Mouse (Mus musculus): ENCODE measurements around the gene Pou6f1. TPM values are rescaled to one million over a fixed set of nuclear protein-coding genes. Genes with fewer than 3 reads are reported as not detected.

The Pou6f1 gene
- polyA plus RNA-seq, 1 experiment from 2014 or later = 6.9 TPM

GRCm38 (mm10) chr15:100580108-100580507 lies 19.7 kb downstream of the Pou6f1 start:
- no peak for ATAC-seq (replicated peaks; ENCODE audit: low FRiP score, low TSS enrichment, low read depth)
- Histone ChIP-seq H3K4me3 (ENCODE audit: low read depth, low read length) (no peak overlapping the region), H3K4me1 (replicated peaks; ENCODE audit: control insufficient read depth, insufficient read depth, low read length) (no peaks in the 10 kb centered on the region; the same call in 1 of the 2 replicates), H3K36me3 (ENCODE audit: control insufficient read depth, insufficient read depth, low read length) (peaks cover 6% of the 10 kb centered on the region; the same call in 1 of the 2 replicates), H3K27ac (ENCODE audit: low read depth) (no peak overlapping the region), H3K9me3 (ENCODE audit: control insufficient read depth, low read length) (no peaks in the 10 kb centered on the region), H3K4me2 (ENCODE audit: low read length) (no peak overlapping the region), H3K27me3 (replicated peaks; ENCODE audit: control insufficient read depth, insufficient read depth, low read length) (no peaks in the 10 kb centered on the region), H3K9ac (ENCODE audit: low read length) (no peak overlapping the region)
- WGBS = 90% methylated on average over 10 of the region's 10 CpGs
- DNase-seq (ENCODE audit: low spot score) = no peak

- Histone ChIP-seq H3K27me3 (replicated peaks; ENCODE audit: control insufficient read depth, insufficient read depth, low read length) (no peaks in the 10 kb centered on the region), H3K9ac (ENCODE audit: low read length) (no peak overlapping the region), H3K4me3 (ENCODE audit: low read depth, low read length) (no peak overlapping the region), H3K4me2 (ENCODE audit: low read length) (no peak overlapping the region), H3K36me3 (ENCODE audit: control insufficient read depth, insufficient read depth, low read length) (peaks cover 6% of the 10 kb centered on the region; the same call in 1 of the 2 replicates), H3K4me1 (replicated peaks; ENCODE audit: control insufficient read depth, insufficient read depth, low read length) (peaks cover 17% of the 10 kb centered on the region), H3K27ac (ENCODE audit: low read depth) (no peak overlapping the region), H3K9me3 (ENCODE audit: control insufficient read depth, low read length) (no peaks in the 10 kb centered on the region)
- WGBS = 87% methylated on average over 16 of the region's 16 CpGs
- DNase-seq (ENCODE audit: low spot score) (no peak), ATAC-seq (replicated peaks; ENCODE audit: low FRiP score, low TSS enrichment, low read depth) (no peak)
Measured at GRCm38 (mm10) chr15:100577972-100578371, 21.8 kb downstream of the Pou6f1 start.

- DNase-seq (ENCODE audit: low spot score) (no peak), ATAC-seq (replicated peaks; ENCODE audit: low FRiP score, low TSS enrichment, low read depth) (no peak)
- Histone ChIP-seq H3K27me3 (replicated peaks; ENCODE audit: control insufficient read depth, insufficient read depth, low read length) (no peaks in the 10 kb centered on the region), H3K9me3 (ENCODE audit: control insufficient read depth, low read length) (no peaks in the 10 kb centered on the region), H3K9ac (ENCODE audit: low read length) (no peak overlapping the region), H3K36me3 (ENCODE audit: control insufficient read depth, insufficient read depth, low read length) (peaks cover 6% of the 10 kb centered on the region; the same call in 1 of the 2 replicates), H3K4me3 (ENCODE audit: low read depth, low read length) (no peak overlapping the region), H3K4me1 (replicated peaks; ENCODE audit: control insufficient read depth, insufficient read depth, low read length) (peaks cover 17% of the 10 kb centered on the region), H3K27ac (ENCODE audit: low read depth) (no peak overlapping the region), H3K4me2 (ENCODE audit: low read length) (no peak overlapping the region)
- WGBS = 88% methylated on average over 6 of the region's 6 CpGs
Measured at GRCm38 (mm10) chr15:100576810-100577209, 23.0 kb downstream of the Pou6f1 start.

GRCm38 (mm10) chr15:100576392-100576791 lies 23.4 kb downstream of the Pou6f1 start:
- no peak for ATAC-seq (replicated peaks; ENCODE audit: low FRiP score, low TSS enrichment, low read depth)
- 84% methylated on average over 6 of the region's 6 CpGs for WGBS
- no peak overlapping the region for H3K27ac ChIP-seq (ENCODE audit: low read depth)
- H3K4me3 ChIP-seq (ENCODE audit: low read depth, low read length) = no peak overlapping the region
- DNase-seq (ENCODE audit: low spot score) = no peak
- H3K4me2 ChIP-seq (ENCODE audit: low read length) = no peak overlapping the region
- peaks cover 17% of the 10 kb centered on the region for H3K4me1 ChIP-seq (replicated peaks; ENCODE audit: control insufficient read depth, insufficient read depth, low read length)
- no peaks in the 10 kb centered on the region for H3K9me3 ChIP-seq (ENCODE audit: control insufficient read depth, low read length)
- no peak overlapping the region for H3K9ac ChIP-seq (ENCODE audit: low read length)
- H3K36me3 ChIP-seq (ENCODE audit: control insufficient read depth, insufficient read depth, low read length) = peaks cover 6% of the 10 kb centered on the region; the same call in 1 of the 2 replicates
- no peaks in the 10 kb centered on the region for H3K27me3 ChIP-seq (replicated peaks; ENCODE audit: control insufficient read depth, insufficient read depth, low read length)

- no peak overlapping the region for H3K9ac ChIP-seq (ENCODE audit: low read length)
- DNase-seq (ENCODE audit: low spot score) = no peak
- H3K36me3 ChIP-seq (ENCODE audit: control insufficient read depth, insufficient read depth, low read length) = peaks cover 3% of the 10 kb centered on the region; the same call in 1 of the 2 replicates
- no peak for ATAC-seq (replicated peaks; ENCODE audit: low FRiP score, low TSS enrichment, low read depth)
- no peaks in the 10 kb centered on the region for H3K27me3 ChIP-seq (replicated peaks; ENCODE audit: control insufficient read depth, insufficient read depth, low read length)
- peaks cover 17% of the 10 kb centered on the region for H3K4me1 ChIP-seq (replicated peaks; ENCODE audit: control insufficient read depth, insufficient read depth, low read length)
- H3K27ac ChIP-seq (ENCODE audit: low read depth) = 0 out of 2 replicates have a peak overlapping the region, but pooled peaks have one; percentile 16
- H3K4me3 ChIP-seq (ENCODE audit: low read depth, low read length) = no peak overlapping the region
- no peak overlapping the region for H3K4me2 ChIP-seq (ENCODE audit: low read length)
- no peaks in the 10 kb centered on the region for H3K9me3 ChIP-seq (ENCODE audit: control insufficient read depth, low read length)
- 86% methylated on average over 12 of the region's 12 CpGs for WGBS
Measured at GRCm38 (mm10) chr15:100575366-100575765, 24.4 kb downstream of the Pou6f1 start.

GRCm38 (mm10) chr15:100574378-100574777 lies 25.4 kb downstream of the Pou6f1 start:
- Histone ChIP-seq H3K9me3 (ENCODE audit: control insufficient read depth, low read length) (no peaks in the 10 kb centered on the region), H3K4me2 (ENCODE audit: low read length) (no peak overlapping the region), H3K27me3 (replicated peaks; ENCODE audit: control insufficient read depth, insufficient read depth, low read length) (no peaks in the 10 kb centered on the region), H3K4me3 (ENCODE audit: low read depth, low read length) (no peak overlapping the region), H3K9ac (ENCODE audit: low read length) (no peak overlapping the region), H3K27ac (ENCODE audit: low read depth) (peak overlapping the region; percentile 49; the same call in 1 of the 2 replicates), H3K36me3 (ENCODE audit: control insufficient read depth, insufficient read depth, low read length) (no peaks in the 10 kb centered on the region), H3K4me1 (replicated peaks; ENCODE audit: control insufficient read depth, insufficient read depth, low read length) (peaks cover 17% of the 10 kb centered on the region)
- WGBS = 71% methylated on average over 2 of the region's 2 CpGs
- DNase-seq (ENCODE audit: low spot score) (no peak), ATAC-seq (replicated peaks; ENCODE audit: low FRiP score, low TSS enrichment, low read depth) (no peak)

GRCm38 (mm10) chr15:100573946-100574345 lies 25.8 kb downstream of the Pou6f1 start:
- Histone ChIP-seq H3K4me1 (replicated peaks; ENCODE audit: control insufficient read depth, insufficient read depth, low read length) (peaks cover 17% of the 10 kb centered on the region), H3K27me3 (replicated peaks; ENCODE audit: control insufficient read depth, insufficient read depth, low read length) (no peaks in the 10 kb centered on the region), H3K36me3 (ENCODE audit: control insufficient read depth, insufficient read depth, low read length) (no peaks in the 10 kb centered on the region), H3K4me2 (ENCODE audit: low read length) (no peak overlapping the region), H3K27ac (ENCODE audit: low read depth) (peak overlapping the region; percentile 49; the same call in 1 of the 2 replicates), H3K9ac (ENCODE audit: low read length) (no peak overlapping the region), H3K9me3 (ENCODE audit: control insufficient read depth, low read length) (no peaks in the 10 kb centered on the region), H3K4me3 (ENCODE audit: low read depth, low read length) (no peak overlapping the region)
- WGBS = 36% methylated on average over 6 of the region's 6 CpGs
- ATAC-seq (replicated peaks; ENCODE audit: low FRiP score, low TSS enrichment, low read depth) = peak; percentile 75; the same call in 1 of the 2 replicates
- DNase-seq (ENCODE audit: low spot score) = peak; percentile 54

GRCm38 (mm10) chr15:100569239-100569638 lies 30.5 kb downstream of the Pou6f1 start:
- 80% methylated on average over 3 of the region's 3 CpGs for WGBS
- H3K4me3 ChIP-seq (ENCODE audit: low read depth, low read length) = no peak overlapping the region
- H3K27ac ChIP-seq (ENCODE audit: low read depth) = no peak overlapping the region
- no peaks in the 10 kb centered on the region for H3K9me3 ChIP-seq (ENCODE audit: control insufficient read depth, low read length)
- no peak overlapping the region for H3K9ac ChIP-seq (ENCODE audit: low read length)
- ATAC-seq (replicated peaks; ENCODE audit: low FRiP score, low TSS enrichment, low read depth) = no peak
- DNase-seq (ENCODE audit: low spot score) = no peak
- no peaks in the 10 kb centered on the region for H3K27me3 ChIP-seq (replicated peaks; ENCODE audit: control insufficient read depth, insufficient read depth, low read length)
- H3K4me1 ChIP-seq (replicated peaks; ENCODE audit: control insufficient read depth, insufficient read depth, low read length) = peaks cover 9% of the 10 kb centered on the region; the same call in 1 of the 2 replicates
- H3K36me3 ChIP-seq (ENCODE audit: control insufficient read depth, insufficient read depth, low read length) = no peaks in the 10 kb centered on the region
- H3K4me2 ChIP-seq (ENCODE audit: low read length) = no peak overlapping the region

- Histone ChIP-seq H3K4me3 (ENCODE audit: low read depth, low read length) (no peak overlapping the region), H3K27ac (ENCODE audit: low read depth) (no peak overlapping the region), H3K27me3 (replicated peaks; ENCODE audit: control insufficient read depth, insufficient read depth, low read length) (no peaks in the 10 kb centered on the region), H3K4me1 (replicated peaks; ENCODE audit: control insufficient read depth, insufficient read depth, low read length) (no peaks in the 10 kb centered on the region), H3K4me2 (ENCODE audit: low read length) (no peak overlapping the region), H3K9me3 (ENCODE audit: control insufficient read depth, low read length) (no peaks in the 10 kb centered on the region), H3K36me3 (ENCODE audit: control insufficient read depth, insufficient read depth, low read length) (no peaks in the 10 kb centered on the region), H3K9ac (ENCODE audit: low read length) (no peak overlapping the region)
- no peak for DNase-seq (ENCODE audit: low spot score)
- WGBS = 67% methylated on average over 2 of the region's 2 CpGs
- no peak for ATAC-seq (replicated peaks; ENCODE audit: low FRiP score, low TSS enrichment, low read depth)
Measured at GRCm38 (mm10) chr15:100566531-100566930, 33.3 kb downstream of the Pou6f1 start.
